Mouse (Mus musculus): ENCODE measurements around the gene Uqcr10.

DNA sequence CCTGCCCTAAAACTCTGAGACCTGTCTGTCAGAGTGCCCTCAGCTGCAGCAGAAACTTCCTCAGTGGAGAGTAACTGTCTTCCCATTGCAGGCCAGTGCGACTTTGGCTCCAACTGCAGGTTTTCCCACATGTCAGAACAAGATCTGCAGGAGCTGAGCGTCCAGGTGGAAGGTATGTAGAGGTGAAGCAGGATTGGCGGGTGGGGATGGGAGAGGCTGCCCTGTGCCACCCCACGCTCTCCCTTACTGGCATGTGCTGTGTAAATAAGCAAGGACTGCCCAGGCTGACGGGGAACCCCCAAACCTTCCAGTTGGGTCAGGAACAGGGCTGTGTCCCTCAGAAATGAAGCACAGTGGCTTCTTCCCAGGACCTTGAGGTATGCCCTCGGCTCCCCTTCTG lies 26.0 kb upstream of the Uqcr10 start:
- no peak for TF ChIP-seq CTCF (IDR thresholded peaks at IDR 0.05; ENCODE audit: low read depth, low read length)
- no peak for TF ChIP-seq POLR2A (IDR thresholded peaks at IDR 0.05; ENCODE audit: borderline replicate concordance, low read depth, low read length)
